Comparison of ENCODE assay signal across 8 mouse cellular contexts in the genomic region with DNA sequence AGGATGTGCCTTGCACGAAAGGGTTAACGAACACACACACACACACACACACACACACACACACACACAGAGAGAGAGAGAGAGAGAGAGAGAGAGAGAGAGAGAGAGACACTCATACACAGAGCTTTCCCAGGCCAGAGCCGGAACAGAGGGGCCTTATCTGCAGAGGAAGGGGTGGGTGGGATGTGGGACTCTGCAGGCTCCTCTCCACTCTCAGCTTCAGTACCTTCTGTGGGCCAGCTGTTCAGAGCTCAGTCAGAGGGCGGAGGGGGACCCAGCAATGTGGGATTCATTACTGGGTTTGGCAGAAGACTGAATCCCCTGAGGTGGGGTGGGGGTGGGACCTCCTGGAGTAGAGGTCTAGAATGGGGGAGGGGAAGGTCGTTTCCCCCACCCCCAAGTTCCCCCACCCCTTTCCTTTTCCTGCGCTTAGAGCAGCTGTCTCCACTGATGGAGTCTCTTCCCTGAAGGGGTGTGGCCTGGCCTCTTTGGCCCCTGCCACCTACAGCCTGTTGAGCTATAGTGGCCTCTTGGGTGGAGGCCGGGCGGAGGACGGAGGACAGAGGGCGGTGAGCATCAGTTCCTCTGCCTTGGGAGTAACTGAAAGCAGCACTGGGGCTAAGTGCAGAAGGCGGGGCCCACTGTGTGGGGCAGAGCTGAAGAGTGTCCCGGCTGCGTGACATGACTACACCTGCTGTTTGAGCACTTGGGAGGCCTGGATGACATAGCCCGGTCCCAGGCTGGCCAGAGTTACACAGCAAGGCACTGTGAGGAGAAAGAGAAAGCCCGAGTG.
DNase-seq lines count a peak whose midpoint lies in the region; ATAC-seq and TF ChIP-seq lines count a peak whose summit lies in the region.

No protein-coding gene starts in this region.

- DNase-seq in embryo, embryonic 10.5 days (ENCODE audit: low spot score): peak; percentile 80
- DNase-seq in heart, postnatal 0 days (ENCODE audit: low spot score): peak; percentile 69
- DNase-seq in cerebellum, postnatal 14 days: no peak
- DNase-seq in right cerebral cortex, postnatal 14 days: no peak
- no peak for DNase-seq in left cerebral cortex, adult 8-10 months (ENCODE audit: low spot score in 2 of 2)

- TF ChIP-seq CTCF in ES-Bruce4 (IDR thresholded peaks at IDR 0.05; ENCODE audit: low read depth, low read length): no peak
- TF ChIP-seq CTCF in heart, postnatal 0 days (IDR thresholded peaks at IDR 0.05; ENCODE audit: low read depth): no peak

- H3K4me3 ChIP-seq in ES-Bruce4 (ENCODE audit: low read depth, low read length) (peak overlapping the region; percentile 13), myocyte (no peak overlapping the region)
- no peak overlapping the region for H3K4me3 ChIP-seq in heart, postnatal 0 days (ENCODE audit: low read depth, low read length)
- peak overlapping the region; percentile 4; the same call in 1 of the 2 replicates for H3K4me3 ChIP-seq in liver, embryonic 12.5 days

- WGBS in heart, postnatal 0 days: 31% methylated on average over 15 of the region's 15 CpGs
- 10% methylated on average over 15 of the region's 15 CpGs for WGBS in liver, embryonic 12.5 days (ENCODE audit: insufficient replicate concordance)

- peaks cover 74% of the 10 kb centered on the region for H3K79me2 ChIP-seq in myocyte (ENCODE audit: control insufficient read depth, insufficient read depth)

- peak; percentile 74 for TF ChIP-seq EP300 in ES-Bruce4 (IDR thresholded peaks at IDR 0.05; ENCODE audit: insufficient read depth, low read depth, low read length)
- no peak for TF ChIP-seq EP300 in heart, postnatal 0 days (IDR thresholded peaks at IDR 0.05; ENCODE audit: low read depth)

- peak; percentile 60 for ATAC-seq in heart, postnatal 0 days (ENCODE audit: insufficient read depth, low read depth)
- peak; percentile 63 for ATAC-seq in liver, embryonic 12.5 days

- H3K9ac ChIP-seq in ES-Bruce4 (ENCODE audit: low read depth, poor library complexity, severe bottlenecking): no peak overlapping the region
- no peak overlapping the region for H3K9ac ChIP-seq in heart, postnatal 0 days (replicated peaks; ENCODE audit: low read depth, low read length)
- peak overlapping the region; percentile 7; the same call in 1 of the 2 replicates for H3K9ac ChIP-seq in liver, embryonic 12.5 days

- H3K27me3 ChIP-seq in ES-Bruce4 (ENCODE audit: control insufficient read depth, insufficient read depth, low read length, poor library complexity, severe bottlenecking) (no peaks in the 10 kb centered on the region), myocyte (ENCODE audit: control insufficient read depth, insufficient read depth, insufficient read length) (no peaks in the 10 kb centered on the region)
- H3K27me3 ChIP-seq in heart, postnatal 0 days (ENCODE audit: control insufficient read depth, insufficient read depth, low read length): no peaks in the 10 kb centered on the region
- no peaks in the 10 kb centered on the region for H3K27me3 ChIP-seq in liver, embryonic 12.5 days (replicated peaks)

- H3K4me1 ChIP-seq in ES-Bruce4 (ENCODE audit: control insufficient read depth, insufficient read depth, low read length): peaks cover 37% of the 10 kb centered on the region
- peaks cover 68% of the 10 kb centered on the region for H3K4me1 ChIP-seq in heart, postnatal 0 days (ENCODE audit: control insufficient read depth, insufficient read depth)
- peaks cover 92% of the 10 kb centered on the region for H3K4me1 ChIP-seq in liver, embryonic 12.5 days

- no peak overlapping the region for H3ac ChIP-seq in myocyte (ENCODE audit: control insufficient read depth, insufficient read length)

- peak overlapping the region; percentile 97 for H3K27ac ChIP-seq in ES-Bruce4 (ENCODE audit: insufficient read depth, low read length)
- peak overlapping the region; percentile 89 for H3K27ac ChIP-seq in heart, postnatal 0 days (ENCODE audit: low read depth)
- H3K27ac ChIP-seq in liver, embryonic 12.5 days: peak overlapping the region; percentile 82

- TF ChIP-seq POLR2A in ES-Bruce4 (IDR thresholded peaks at IDR 0.05; ENCODE audit: insufficient read depth, low read length) (no peak), myocyte (IDR thresholded peaks at IDR 0.05; ENCODE audit: insufficient read length, low read depth) (peak; percentile 41)

- H3K4me2 ChIP-seq in heart, postnatal 0 days (ENCODE audit: low read depth, low read length): peak overlapping the region; percentile 28
- H3K4me2 ChIP-seq in liver, embryonic 12.5 days: peak overlapping the region; percentile 53
- H3K4me2 ChIP-seq in myocyte (ENCODE audit: low read depth): peak overlapping the region; percentile 80

- H3K36me3 ChIP-seq in ES-Bruce4 (ENCODE audit: control insufficient read depth, insufficient read depth, low read length, poor library complexity, severe bottlenecking) (no peaks in the 10 kb centered on the region), myocyte (ENCODE audit: control insufficient read depth, insufficient read depth) (no peaks in the 10 kb centered on the region)
- no peaks in the 10 kb centered on the region for H3K36me3 ChIP-seq in heart, postnatal 0 days (replicated peaks; ENCODE audit: control insufficient read depth, insufficient read depth, low read length)
- no peaks in the 10 kb centered on the region for H3K36me3 ChIP-seq in liver, embryonic 12.5 days

- no peaks in the 10 kb centered on the region for H3K9me3 ChIP-seq in ES-Bruce4 (replicated peaks; ENCODE audit: control insufficient read depth, insufficient read depth, low read length, poor library complexity, severe bottlenecking)
- no peaks in the 10 kb centered on the region for H3K9me3 ChIP-seq in heart, postnatal 0 days (replicated peaks; ENCODE audit: control insufficient read depth, low read length)
- no peaks in the 10 kb centered on the region for H3K9me3 ChIP-seq in liver, embryonic 12.5 days (replicated peaks)

TF ChIP-seq in myocyte, 11 proteins besides CTCF, POLR2A, EP300 and RAD21:
- TF ChIP-seq USF1 (IDR thresholded peaks at IDR 0.05; ENCODE audit: low read depth) (no peak), MYOG (IDR thresholded peaks at IDR 0.05; ENCODE audit: control insufficient read depth in 1 of 3, insufficient read depth in 1 of 3, insufficient read length in 2 of 3, low read depth in 2 of 3) (peak in 2 of 3 experiments; percentile 15 to 45), TCF12 (IDR thresholded peaks at IDR 0.05; ENCODE audit: insufficient read depth, poor library complexity, severe bottlenecking) (peak; percentile 50), MYOD1 (IDR thresholded peaks at IDR 0.05; ENCODE audit: control insufficient read depth in 1 of 3, insufficient read length in 2 of 3, low read depth in 2 of 3) (peak in 2 of 3 experiments; percentile 62 to 74)

Comparison
In these comparisons a context has a peak if more than half of its experiments do, and no peak if none do; other contexts are left out.
1. H3K4me3 ChIP-seq: peak in ES-Bruce4 (single experiment) and liver, embryonic 12.5 days (single experiment); none in heart, postnatal 0 days (single experiment) and myocyte (single experiment).
2. DNase-seq: peak in embryo, embryonic 10.5 days (single experiment) and heart, postnatal 0 days (single experiment); none in cerebellum, postnatal 14 days (0 of 2), right cerebral cortex, postnatal 14 days (single experiment) and left cerebral cortex, adult 8-10 months (0 of 2).
3. H3K4me2 ChIP-seq: peak in every context shown above with its lines; median percentile 80 in myocyte; 53 in liver, embryonic 12.5 days; 28 in heart, postnatal 0 days.
4. Peak in every context shown above with its lines, with median percentiles within 50 percentile points of each other: H3K27ac ChIP-seq.